Mouse (Mus musculus): ENCODE data around the gene Rcl1. TPM values are rescaled to one million over a fixed set of nuclear protein-coding genes. Genes with fewer than 3 reads are reported as not detected.

Gene Rcl1
- polyA plus RNA-seq (2016; fragmentation: Nextera tagmentation; extraction: Ambion mirVana), result 81.1 and 83.7 TPM in 2 replicates

- Histone ChIP-seq H3K4me1 (peaks cover 50% of the 10 kb centered on the region), H3K27ac (peak within 1 kb of the TSS; percentile 77), H3K36me3 (peaks cover 21% of the 10 kb centered on the region), H3K4me3 (peak within 1 kb of the TSS; percentile 82), H3K9me3 (replicated peaks) (no peaks in the 10 kb centered on the region), H3K4me2 (peak within 1 kb of the TSS; percentile 99), H3K27me3 (replicated peaks) (no peaks in the 10 kb centered on the region; the same call in 1 of the 2 replicates), H3K9ac (peak within 1 kb of the TSS; percentile 83)
- under 1% methylated on average over 58 of the region's 58 CpGs for WGBS (ENCODE audit: insufficient replicate concordance)
- ATAC-seq, result peak; percentile 100
Measured at GRCm38 (mm10) chr19:29100874-29101542, at the start of gene Rcl1. Gene Rcl1, plus strand, starts transcription at chr19:29101375.

- Histone ChIP-seq H3K9ac (no peak overlapping the region), H3K9me3 (replicated peaks) (no peaks in the 10 kb centered on the region), H3K36me3 (no peaks in the 10 kb centered on the region), H3K4me1 (peaks cover 42% of the 10 kb centered on the region), H3K4me2 (peak overlapping the region; percentile 20; the same call in 1 of the 2 replicates), H3K4me3 (no peak overlapping the region), H3K27ac (no peak overlapping the region), H3K27me3 (replicated peaks) (0 out of 2 replicates have a peak, but pooled peaks cover 4% of the 10 kb centered on the region)
- no peak for ATAC-seq
- 47% methylated on average over 12 of the region's 12 CpGs for WGBS (ENCODE audit: insufficient replicate concordance)
Measured at GRCm38 (mm10) chr19:29052786-29053185, 48.4 kb upstream of the Rcl1 start.

GRCm38 (mm10) chr19:29054594-29054993, 46.6 kb upstream of the Rcl1 start:
- WGBS (ENCODE audit: insufficient replicate concordance), result 67% methylated on average over 6 of the region's 6 CpGs

GRCm38 (mm10) chr19:29055469-29055868, 45.7 kb upstream of the Rcl1 start:
- ATAC-seq, result no peak
- H3K9me3 ChIP-seq (replicated peaks), result no peaks in the 10 kb centered on the region
- no peaks in the 10 kb centered on the region for H3K36me3 ChIP-seq
- H3K4me3 ChIP-seq, result no peak overlapping the region
- no peak overlapping the region for H3K9ac ChIP-seq
- WGBS (ENCODE audit: insufficient replicate concordance), result 73% methylated on average over 4 of the region's 4 CpGs
- H3K4me1 ChIP-seq, result peaks cover 35% of the 10 kb centered on the region
- no peak overlapping the region for H3K4me2 ChIP-seq
- 0 out of 2 replicates have a peak, but pooled peaks cover 4% of the 10 kb centered on the region for H3K27me3 ChIP-seq (replicated peaks)
- no peak overlapping the region for H3K27ac ChIP-seq

More at GRCm38 (mm10) chr19:29054594-29054993, 46.6 kb upstream of the Rcl1 start:
- H3K9me3 ChIP-seq (replicated peaks), result no peaks in the 10 kb centered on the region
- no peak overlapping the region for H3K27ac ChIP-seq
- no peak overlapping the region for H3K9ac ChIP-seq
- no peak overlapping the region for H3K4me3 ChIP-seq
- 0 out of 2 replicates have a peak, but pooled peaks cover 4% of the 10 kb centered on the region for H3K27me3 ChIP-seq (replicated peaks)
- no peak overlapping the region for H3K4me2 ChIP-seq
- no peaks in the 10 kb centered on the region for H3K36me3 ChIP-seq
- peaks cover 35% of the 10 kb centered on the region for H3K4me1 ChIP-seq
- no peak for ATAC-seq

- 0 out of 2 replicates have a peak, but pooled peaks cover 4% of the 10 kb centered on the region for H3K27me3 ChIP-seq (replicated peaks)
- peak overlapping the region; percentile 34 for H3K27ac ChIP-seq
- no peak overlapping the region for H3K4me2 ChIP-seq
- H3K9ac ChIP-seq, result no peak overlapping the region
- H3K4me3 ChIP-seq, result no peak overlapping the region
- WGBS (ENCODE audit: insufficient replicate concordance), result 51% methylated on average over 5 of the region's 5 CpGs
- no peaks in the 10 kb centered on the region for H3K36me3 ChIP-seq
- H3K9me3 ChIP-seq (replicated peaks), result no peaks in the 10 kb centered on the region
- no peak for ATAC-seq
- peaks cover 17% of the 10 kb centered on the region for H3K4me1 ChIP-seq
Measured at GRCm38 (mm10) chr19:29058741-29059140, 42.4 kb upstream of the Rcl1 start.

- WGBS (ENCODE audit: insufficient replicate concordance), result 76% methylated on average over 2 of the region's 2 CpGs
- Histone ChIP-seq H3K36me3 (no peaks in the 10 kb centered on the region), H3K4me1 (peaks cover 20% of the 10 kb centered on the region), H3K9me3 (replicated peaks) (no peaks in the 10 kb centered on the region), H3K9ac (no peak overlapping the region), H3K27ac (no peak overlapping the region), H3K4me3 (no peak overlapping the region), H3K4me2 (no peak overlapping the region), H3K27me3 (replicated peaks) (0 out of 2 replicates have a peak, but pooled peaks cover 4% of the 10 kb centered on the region)
- no peak for ATAC-seq
Measured at GRCm38 (mm10) chr19:29059688-29060087, 41.5 kb upstream of the Rcl1 start.

GRCm38 (mm10) chr19:29060299-29060698, 40.9 kb upstream of the Rcl1 start:
- Histone ChIP-seq H3K36me3 (no peaks in the 10 kb centered on the region), H3K4me3 (no peak overlapping the region), H3K4me2 (no peak overlapping the region), H3K9ac (no peak overlapping the region), H3K27ac (no peak overlapping the region), H3K27me3 (replicated peaks) (0 out of 2 replicates have a peak, but pooled peaks cover 4% of the 10 kb centered on the region), H3K9me3 (replicated peaks) (no peaks in the 10 kb centered on the region), H3K4me1 (peaks cover 26% of the 10 kb centered on the region)
- WGBS (ENCODE audit: insufficient replicate concordance), result 73% methylated on average over 6 of the region's 6 CpGs
- no peak for ATAC-seq

- H3K9me3 ChIP-seq (replicated peaks), result no peaks in the 10 kb centered on the region
- peak overlapping the region; percentile 56; the same call in 1 of the 2 replicates for H3K9ac ChIP-seq
- H3K27me3 ChIP-seq (replicated peaks), result no peaks in the 10 kb centered on the region
- no peak for ATAC-seq
- H3K4me1 ChIP-seq, result peaks cover 45% of the 10 kb centered on the region
- WGBS (ENCODE audit: insufficient replicate concordance), result 68% methylated on average over 5 of the region's 5 CpGs
- peak overlapping the region; percentile 83 for H3K27ac ChIP-seq
- H3K36me3 ChIP-seq, result no peaks in the 10 kb centered on the region
- H3K4me2 ChIP-seq, result no peak overlapping the region; the same call in 1 of the 2 replicates
- H3K4me3 ChIP-seq, result no peak overlapping the region
Measured at GRCm38 (mm10) chr19:29063009-29063408, 38.2 kb upstream of the Rcl1 start.

- H3K36me3 ChIP-seq, result no peaks in the 10 kb centered on the region
- ATAC-seq, result peak; percentile 56
- no peaks in the 10 kb centered on the region for H3K9me3 ChIP-seq (replicated peaks)
- H3K27ac ChIP-seq, result peak overlapping the region; percentile 98
- H3K4me1 ChIP-seq, result peaks cover 49% of the 10 kb centered on the region
- peak overlapping the region; percentile 40 for H3K4me3 ChIP-seq
- peak overlapping the region; percentile 72 for H3K9ac ChIP-seq
- no peaks in the 10 kb centered on the region for H3K27me3 ChIP-seq (replicated peaks)
- H3K4me2 ChIP-seq, result peak overlapping the region; percentile 67
- WGBS (ENCODE audit: insufficient replicate concordance), result 9% methylated on average over 18 of the region's 18 CpGs
Measured at GRCm38 (mm10) chr19:29063577-29064363, 37.4 kb upstream of the Rcl1 start.

GRCm38 (mm10) chr19:29064451-29065102, 36.6 kb upstream of the Rcl1 start:
- peak overlapping the region; percentile 72 for H3K9ac ChIP-seq
- 8% methylated on average over 9 of the region's 9 CpGs for WGBS (ENCODE audit: insufficient replicate concordance)
- peaks cover 52% of the 10 kb centered on the region for H3K4me1 ChIP-seq

GRCm38 (mm10) chr19:29066981-29067471, 34.1 kb upstream of the Rcl1 start:
- ATAC-seq, result peak; percentile 78
- no peaks in the 10 kb centered on the region for H3K27me3 ChIP-seq (replicated peaks)
- peaks cover 68% of the 10 kb centered on the region for H3K4me1 ChIP-seq
- peaks cover 5% of the 10 kb centered on the region for H3K36me3 ChIP-seq
- H3K9ac ChIP-seq, result peak overlapping the region; percentile 79
- H3K4me3 ChIP-seq, result peak overlapping the region; percentile 68
- peak overlapping the region; percentile 68 for H3K4me2 ChIP-seq
- no peaks in the 10 kb centered on the region for H3K9me3 ChIP-seq (replicated peaks)
- WGBS (ENCODE audit: insufficient replicate concordance), result 3% methylated on average over 11 of the region's 11 CpGs
- peak overlapping the region; percentile 98 for H3K27ac ChIP-seq

More at GRCm38 (mm10) chr19:29064451-29065102, 36.6 kb upstream of the Rcl1 start:
- H3K36me3 ChIP-seq, result peaks cover 5% of the 10 kb centered on the region
- peak overlapping the region; percentile 67 for H3K4me2 ChIP-seq
- ATAC-seq, result peak; percentile 92
- no peaks in the 10 kb centered on the region for H3K9me3 ChIP-seq (replicated peaks)
- H3K27ac ChIP-seq, result peak overlapping the region; percentile 98
- no peaks in the 10 kb centered on the region for H3K27me3 ChIP-seq (replicated peaks)
- peak overlapping the region; percentile 40 for H3K4me3 ChIP-seq

Data from liver, embryonic 12.5 days (tissue).